Mouse (Mus musculus): ENCODE measurements at regions not wholly inside any gene's neighbourhood (a gene's known extent, or its start where the extent isn't known, plus 50 kb on each side); places are given as distances from the start of the nearest gene placed in this dataset.

- H3K9ac ChIP-seq (replicated peaks; ENCODE audit: low read length), result no peak overlapping the region
- no peaks in the 10 kb centered on the region for H3K4me1 ChIP-seq (ENCODE audit: control insufficient read depth, insufficient read depth, low read length)
- H3K36me3 ChIP-seq (ENCODE audit: control insufficient read depth, insufficient read depth, low read length), result no peaks in the 10 kb centered on the region
- 87% methylated on average over 5 of the region's 5 CpGs for WGBS
- no peaks in the 10 kb centered on the region for H3K9me3 ChIP-seq (ENCODE audit: control insufficient read depth, low read length)
- H3K27me3 ChIP-seq (ENCODE audit: control insufficient read depth, insufficient read depth, low read length), result no peaks in the 10 kb centered on the region
- ATAC-seq (ENCODE audit: low FRiP score, low TSS enrichment), result no peak
- DNase-seq, result no peak
- H3K4me3 ChIP-seq (replicated peaks; ENCODE audit: low read depth, low read length), result no peak overlapping the region
- H3K27ac ChIP-seq (replicated peaks; ENCODE audit: low read depth, low read length), result no peak overlapping the region
- H3K4me2 ChIP-seq (ENCODE audit: low read length), result no peak overlapping the region
These were observed 620.9 kb upstream of the Adam5 start for GRCm38 (mm10) chr8:25445054-25445453.

DNA sequence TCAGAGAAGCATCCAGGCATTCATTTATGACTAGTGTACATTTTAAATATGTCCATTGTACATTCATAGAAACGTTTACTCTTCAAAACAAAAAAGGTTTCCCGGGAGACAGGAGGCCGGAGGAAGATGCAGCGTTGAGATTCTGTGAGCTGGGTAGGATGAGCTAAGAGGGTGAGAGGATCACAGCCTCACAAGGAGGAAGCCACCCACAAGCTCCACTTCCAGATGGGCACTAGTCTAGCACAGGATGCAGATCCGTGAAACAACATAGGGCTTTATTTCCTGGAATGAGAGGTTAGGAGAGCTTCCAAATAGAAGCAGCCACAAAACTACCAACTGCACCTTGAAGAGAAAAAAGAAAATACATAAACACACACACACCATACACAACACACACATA, 619.4 kb upstream of the Adam5 start:
- no peak for DNase-seq
- no peak overlapping the region for H3K4me2 ChIP-seq (ENCODE audit: low read length)
- no peaks in the 10 kb centered on the region for H3K27me3 ChIP-seq (ENCODE audit: control insufficient read depth, insufficient read depth, low read length)
- no peak overlapping the region for H3K4me3 ChIP-seq (replicated peaks; ENCODE audit: low read depth, low read length)
- no peaks in the 10 kb centered on the region for H3K36me3 ChIP-seq (ENCODE audit: control insufficient read depth, insufficient read depth, low read length)
- no peak for ATAC-seq (ENCODE audit: low FRiP score, low TSS enrichment)
- H3K9ac ChIP-seq (replicated peaks; ENCODE audit: low read length), result no peak overlapping the region
- WGBS, result 76% methylated on average over 5 of the region's 5 CpGs
- H3K9me3 ChIP-seq (ENCODE audit: control insufficient read depth, low read length), result no peaks in the 10 kb centered on the region
- H3K4me1 ChIP-seq (ENCODE audit: control insufficient read depth, insufficient read depth, low read length), result no peaks in the 10 kb centered on the region
- no peak overlapping the region for H3K27ac ChIP-seq (replicated peaks; ENCODE audit: low read depth, low read length)

GRCm38 (mm10) chr8:25441057-25441441, 616.9 kb upstream of the Adam5 start:
- no peak overlapping the region for H3K4me3 ChIP-seq (replicated peaks; ENCODE audit: low read depth, low read length)
- H3K9ac ChIP-seq (replicated peaks; ENCODE audit: low read length), result no peak overlapping the region
- H3K27ac ChIP-seq (replicated peaks; ENCODE audit: low read depth, low read length), result no peak overlapping the region
- WGBS, result 61% methylated on average over 6 of the region's 6 CpGs
- H3K27me3 ChIP-seq (ENCODE audit: control insufficient read depth, insufficient read depth, low read length), result no peaks in the 10 kb centered on the region
- H3K4me1 ChIP-seq (ENCODE audit: control insufficient read depth, insufficient read depth, low read length), result no peaks in the 10 kb centered on the region
- no peaks in the 10 kb centered on the region for H3K36me3 ChIP-seq (ENCODE audit: control insufficient read depth, insufficient read depth, low read length)
- 0 out of 2 replicates have a peak overlapping the region, but pooled peaks have one; percentile 8 for H3K4me2 ChIP-seq (ENCODE audit: low read length)
- no peak for ATAC-seq (ENCODE audit: low FRiP score, low TSS enrichment)
- DNase-seq, result no peak
- H3K9me3 ChIP-seq (ENCODE audit: control insufficient read depth, low read length), result no peaks in the 10 kb centered on the region

DNA sequence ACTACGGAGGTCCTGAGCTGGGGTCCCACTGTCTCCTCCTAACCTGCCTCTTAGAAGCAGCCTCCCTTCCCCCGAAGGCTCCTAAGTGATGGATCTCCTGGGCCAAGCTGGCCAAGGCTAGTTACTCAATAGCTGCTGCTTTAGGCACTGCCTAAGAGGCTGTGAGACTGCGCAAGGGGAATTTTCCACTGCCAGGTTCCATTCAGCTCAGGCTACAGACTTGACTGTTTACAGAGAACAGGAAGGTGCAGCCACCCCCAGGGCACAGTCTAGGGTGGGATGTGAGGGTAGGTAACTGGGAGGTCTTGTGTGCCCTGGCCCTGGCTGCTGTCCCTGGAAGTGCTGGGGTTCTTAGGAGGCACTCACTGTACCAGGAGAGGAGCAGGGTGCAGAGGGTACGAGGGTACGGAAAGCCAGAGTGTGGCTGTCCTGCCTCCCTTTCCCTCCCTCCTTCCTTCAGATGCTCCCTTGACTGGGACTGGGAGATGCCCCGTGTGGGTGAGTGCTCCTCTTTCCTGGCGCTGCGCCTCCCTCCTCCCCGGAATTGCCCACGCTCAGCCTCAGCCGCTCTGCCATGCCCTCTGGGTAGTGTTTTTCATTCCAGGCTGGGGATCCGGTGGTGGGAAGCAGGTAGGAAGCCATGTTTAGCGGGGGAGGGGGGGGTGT, 616.4 kb upstream of the Adam5 start:
- DNase-seq (peak; percentile 18), ATAC-seq (ENCODE audit: low FRiP score, low TSS enrichment) (no peak)
- Histone ChIP-seq H3K27me3 (ENCODE audit: control insufficient read depth, insufficient read depth, low read length) (no peaks in the 10 kb centered on the region), H3K9ac (replicated peaks; ENCODE audit: low read length) (no peak overlapping the region), H3K27ac (replicated peaks; ENCODE audit: low read depth, low read length) (no peak overlapping the region), H3K4me3 (replicated peaks; ENCODE audit: low read depth, low read length) (no peak overlapping the region), H3K9me3 (ENCODE audit: control insufficient read depth, low read length) (no peaks in the 10 kb centered on the region), H3K36me3 (ENCODE audit: control insufficient read depth, insufficient read depth, low read length) (no peaks in the 10 kb centered on the region), H3K4me1 (ENCODE audit: control insufficient read depth, insufficient read depth, low read length) (no peaks in the 10 kb centered on the region), H3K4me2 (ENCODE audit: low read length) (0 out of 2 replicates have a peak overlapping the region, but pooled peaks have one; percentile 8)
- WGBS, result 34% methylated on average over 13 of the region's 13 CpGs

DNA sequence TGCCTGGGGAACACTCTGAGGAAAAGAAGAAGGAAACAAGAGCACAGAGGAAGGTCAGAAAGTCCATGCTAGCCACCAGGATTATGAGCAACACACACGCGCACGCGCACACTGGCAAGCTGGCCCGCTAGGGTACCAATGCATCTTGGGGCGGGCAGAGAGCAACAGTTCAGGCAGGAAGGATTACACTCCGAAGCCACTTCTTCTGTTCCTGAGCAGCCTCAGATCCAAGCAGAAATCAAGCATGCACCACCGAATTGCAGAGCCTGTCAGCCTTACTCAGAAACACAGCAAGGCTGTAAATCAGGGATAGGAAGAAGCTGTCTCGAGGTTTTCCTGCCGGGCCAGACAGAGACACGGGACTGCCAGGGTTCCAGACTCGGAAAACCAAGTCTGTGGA, 615.8 kb upstream of the Adam5 start:
- WGBS, result 76% methylated on average over 12 of the region's 12 CpGs
- Histone ChIP-seq H3K4me3 (replicated peaks; ENCODE audit: low read depth, low read length) (no peak overlapping the region), H3K4me2 (ENCODE audit: low read length) (no peak overlapping the region), H3K27ac (replicated peaks; ENCODE audit: low read depth, low read length) (no peak overlapping the region), H3K9ac (replicated peaks; ENCODE audit: low read length) (no peak overlapping the region), H3K36me3 (ENCODE audit: control insufficient read depth, insufficient read depth, low read length) (no peaks in the 10 kb centered on the region), H3K27me3 (ENCODE audit: control insufficient read depth, insufficient read depth, low read length) (no peaks in the 10 kb centered on the region), H3K4me1 (ENCODE audit: control insufficient read depth, insufficient read depth, low read length) (no peaks in the 10 kb centered on the region), H3K9me3 (ENCODE audit: control insufficient read depth, low read length) (no peaks in the 10 kb centered on the region)
- no peak for ATAC-seq (ENCODE audit: low FRiP score, low TSS enrichment)
- DNase-seq, result no peak

DNA sequence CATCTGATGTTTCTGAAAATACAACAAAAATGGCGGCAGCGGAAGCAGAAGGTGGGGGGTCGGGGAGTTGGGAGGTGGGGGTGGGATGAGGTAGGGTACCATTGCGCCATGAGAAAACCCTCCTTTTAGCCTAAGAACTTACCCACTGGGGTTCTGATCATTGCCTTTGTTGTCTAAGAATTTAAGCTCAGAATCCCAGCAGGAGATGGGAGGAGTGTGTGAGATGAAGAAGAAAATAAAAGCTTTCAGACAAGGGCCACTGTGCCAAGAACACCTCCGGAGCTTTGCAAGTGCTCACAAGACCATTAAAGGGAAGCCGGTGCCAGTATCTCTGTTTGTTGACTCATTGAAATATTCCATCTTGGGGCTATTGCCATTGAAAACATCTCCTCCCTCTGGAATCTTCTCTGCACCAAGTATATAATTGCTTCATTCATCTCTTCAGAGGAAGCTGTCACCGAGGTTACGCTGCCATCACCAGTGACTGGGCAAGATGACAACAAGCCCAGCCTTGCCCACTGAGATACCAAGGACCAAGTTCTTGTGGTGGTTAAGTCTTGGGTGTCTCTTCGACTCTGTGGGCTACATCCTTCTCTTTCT, 614.0 kb upstream of the Adam5 start:
- no peak overlapping the region for H3K4me2 ChIP-seq (ENCODE audit: low read length)
- H3K9ac ChIP-seq (replicated peaks; ENCODE audit: low read length), result no peak overlapping the region
- H3K4me3 ChIP-seq (replicated peaks; ENCODE audit: low read depth, low read length), result no peak overlapping the region
- H3K27me3 ChIP-seq (ENCODE audit: control insufficient read depth, insufficient read depth, low read length), result no peaks in the 10 kb centered on the region
- H3K4me1 ChIP-seq (ENCODE audit: control insufficient read depth, insufficient read depth, low read length), result no peaks in the 10 kb centered on the region
- H3K36me3 ChIP-seq (ENCODE audit: control insufficient read depth, insufficient read depth, low read length), result no peaks in the 10 kb centered on the region
- WGBS, result 77% methylated on average over 9 of the region's 9 CpGs
- no peaks in the 10 kb centered on the region for H3K9me3 ChIP-seq (ENCODE audit: control insufficient read depth, low read length)
- DNase-seq, result no peak
- no peak overlapping the region for H3K27ac ChIP-seq (replicated peaks; ENCODE audit: low read depth, low read length)
- ATAC-seq (ENCODE audit: low FRiP score, low TSS enrichment), result no peak

DNA sequence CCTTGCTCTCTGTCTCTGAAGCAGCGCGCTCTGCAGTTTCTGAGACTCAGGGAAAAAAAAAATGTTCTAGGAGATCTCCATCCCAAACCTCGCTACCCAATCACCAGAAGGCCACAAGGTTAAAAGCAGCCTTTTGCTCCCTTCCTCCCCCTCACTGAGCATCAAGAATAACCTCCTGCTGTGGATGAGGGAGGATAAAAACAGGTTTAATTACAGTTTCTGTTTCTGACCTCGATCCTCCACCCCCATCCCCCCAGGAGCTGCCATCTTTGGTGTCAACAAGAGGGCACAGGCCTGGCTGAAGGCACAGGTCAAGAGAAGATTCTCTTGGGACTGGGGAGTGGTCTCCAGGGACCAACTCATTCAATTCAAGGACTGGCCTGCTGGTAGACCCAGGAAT, 613.0 kb upstream of the Adam5 start:
- Histone ChIP-seq H3K4me1 (ENCODE audit: control insufficient read depth, insufficient read depth, low read length) (no peaks in the 10 kb centered on the region), H3K4me2 (ENCODE audit: low read length) (no peak overlapping the region), H3K9me3 (ENCODE audit: control insufficient read depth, low read length) (no peaks in the 10 kb centered on the region), H3K36me3 (ENCODE audit: control insufficient read depth, insufficient read depth, low read length) (no peaks in the 10 kb centered on the region), H3K4me3 (replicated peaks; ENCODE audit: low read depth, low read length) (no peak overlapping the region), H3K27me3 (ENCODE audit: control insufficient read depth, insufficient read depth, low read length) (no peaks in the 10 kb centered on the region), H3K27ac (replicated peaks; ENCODE audit: low read depth, low read length) (no peak overlapping the region), H3K9ac (replicated peaks; ENCODE audit: low read length) (no peak overlapping the region)
- WGBS, result 37% methylated on average over 4 of the region's 4 CpGs
- no peak for ATAC-seq (ENCODE audit: low FRiP score, low TSS enrichment)
- no peak for DNase-seq

DNA sequence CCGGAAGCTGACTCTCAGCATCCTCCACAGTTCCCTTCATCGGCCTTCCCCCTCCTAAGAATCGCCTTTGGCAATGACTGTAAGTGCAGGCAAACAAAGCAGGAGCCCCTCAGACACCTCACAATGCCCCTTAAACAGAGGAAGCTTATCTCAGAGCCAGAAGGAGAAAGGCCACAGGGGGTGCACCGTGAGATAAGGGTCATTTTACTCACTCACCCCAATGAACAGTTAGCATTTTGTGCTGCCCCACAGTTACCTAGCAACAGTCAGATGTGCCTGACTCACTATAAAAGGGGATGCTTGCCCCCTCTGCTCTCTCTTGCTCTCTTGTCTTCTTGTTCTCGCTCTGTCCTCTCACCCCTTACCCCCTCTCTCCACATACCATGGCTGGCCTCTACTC, 606.4 kb upstream of the Adam5 start:
- ATAC-seq (ENCODE audit: low FRiP score, low TSS enrichment) (no peak), DNase-seq (peak; percentile 58)
- H3K9ac ChIP-seq (replicated peaks; ENCODE audit: low read length), result no peak overlapping the region; the same call in 1 of the 2 replicates
- H3K4me3 ChIP-seq (replicated peaks; ENCODE audit: low read depth, low read length), result no peak overlapping the region
- peak overlapping the region; percentile 55; the same call in 1 of the 2 replicates for H3K27ac ChIP-seq (replicated peaks; ENCODE audit: low read depth, low read length)
- H3K4me2 ChIP-seq (ENCODE audit: low read length), result no peak overlapping the region
- no peaks in the 10 kb centered on the region for H3K36me3 ChIP-seq (ENCODE audit: control insufficient read depth, insufficient read depth, low read length)
- 21% methylated on average over 5 of the region's 5 CpGs for WGBS
- H3K9me3 ChIP-seq (ENCODE audit: control insufficient read depth, low read length), result no peaks in the 10 kb centered on the region
- H3K4me1 ChIP-seq (ENCODE audit: control insufficient read depth, insufficient read depth, low read length), result peaks cover 19% of the 10 kb centered on the region
- H3K27me3 ChIP-seq (ENCODE audit: control insufficient read depth, insufficient read depth, low read length), result no peaks in the 10 kb centered on the region

GRCm38 (mm10) chr8:25429846-25430482, 605.8 kb upstream of the Adam5 start:
- no peaks in the 10 kb centered on the region for H3K27me3 ChIP-seq (ENCODE audit: control insufficient read depth, insufficient read depth, low read length)
- DNase-seq, result peak; percentile 46
- H3K9ac ChIP-seq (replicated peaks; ENCODE audit: low read length), result no peak overlapping the region; the same call in 1 of the 2 replicates
- no peak overlapping the region for H3K4me2 ChIP-seq (ENCODE audit: low read length)
- no peaks in the 10 kb centered on the region for H3K36me3 ChIP-seq (ENCODE audit: control insufficient read depth, insufficient read depth, low read length)
- 66% methylated on average over 19 of the region's 19 CpGs for WGBS
- no peaks in the 10 kb centered on the region for H3K9me3 ChIP-seq (ENCODE audit: control insufficient read depth, low read length)
- peaks cover 19% of the 10 kb centered on the region for H3K4me1 ChIP-seq (ENCODE audit: control insufficient read depth, insufficient read depth, low read length)
- peak; percentile 27; the same call in 1 of the 2 replicates for ATAC-seq (ENCODE audit: low FRiP score, low TSS enrichment)
- H3K27ac ChIP-seq (replicated peaks; ENCODE audit: low read depth, low read length), result peak overlapping the region; percentile 55
- H3K4me3 ChIP-seq (replicated peaks; ENCODE audit: low read depth, low read length), result no peak overlapping the region

Measured in midbrain, embryonic 14.5 days (tissue).